Mouse (Mus musculus) hindbrain, embryonic 13.5 days (tissue): ENCODE measurements at regions not wholly inside any gene's neighbourhood (a gene's known extent, or its start where the extent isn't known, plus 50 kb on each side); places are given as distances from the start of the nearest gene placed in this dataset.
A peak's percentile ranks its signal among the peaks of the same experiment; 100 is the strongest.

Experiments
- ATAC-seq: fragments of 200-750 bp; cut with Nextera tagmentation; 2 replicates; pipeline ENCODE4 v1.8.0; 2017; ENCODE audit warnings: moderate TSS enrichment; ENCODE audit not compliant: low FRiP score
- H3K27ac ChIP-seq: fragments of 300-500 bp; sonication (generic); 2 replicates; pipeline ENCODE4 v1.5.1; 2015; ENCODE audit warnings: inconsistent platforms, mild to moderate bottlenecking, moderate library complexity
- H3K27me3 ChIP-seq: fragments of 300-500 bp; sonication (generic); 2 replicates; pipeline ENCODE4 v1.6.1; 2015; ENCODE audit warnings: mild to moderate bottlenecking, inconsistent platforms
- H3K36me3 ChIP-seq: fragments of 300-500 bp; sonication (generic); 2 replicates; pipeline ENCODE4 v1.6.1; 2015; ENCODE audit warnings: mild to moderate bottlenecking, inconsistent platforms
- H3K4me1 ChIP-seq: fragments of 300-500 bp; sonication (generic); replicated peaks from 2 replicates; pipeline ENCODE4 v1.6.1; 2015; ENCODE audit warnings: inconsistent platforms
- H3K4me2 ChIP-seq: fragments of 300-500 bp; sonication (generic); 2 replicates; pipeline ENCODE4 v1.6.1; 2015; ENCODE audit warnings: inconsistent platforms, mild to moderate bottlenecking, moderate library complexity
- H3K4me3 ChIP-seq: fragments of 300-500 bp; sonication (generic); 2 replicates; pipeline ENCODE4 v1.5.1; 2015; ENCODE audit warnings: mild to moderate bottlenecking, inconsistent platforms
- H3K9ac ChIP-seq: fragments of 300-500 bp; sonication (generic); 2 replicates; pipeline ENCODE4 v1.6.1; 2015; ENCODE audit warnings: mild to moderate bottlenecking, inconsistent platforms
- H3K9me3 ChIP-seq: fragments of 300-500 bp; sonication (generic); 2 replicates; pipeline ENCODE4 v1.6.1; 2016; ENCODE audit warnings: inconsistent platforms
- WGBS: fragments of 180-500 bp; shearing (Covaris S2); methylation state at CpG from one replicate; pipeline ENCODE4 v1.1.7; 2015; 5-methylcytosine and 5-hydroxymethylcytosine counted together

GRCm38 (mm10) chr9:69814432-69814831 is 53.7 kb upstream of the Foxb1 start:
- Histone ChIP-seq H3K9ac (no peak overlapping the region), H3K27ac (no peak overlapping the region), H3K4me2 (no peak overlapping the region), H3K36me3 (no peaks in the 10 kb centered on the region), H3K4me3 (no peak overlapping the region), H3K9me3 (no peaks in the 10 kb centered on the region), H3K4me1 (no peaks in the 10 kb centered on the region), H3K27me3 (no peaks in the 10 kb centered on the region)
- WGBS: 71% methylated on average over 3 of the region's 3 CpGs
- ATAC-seq: no peak

GRCm38 (mm10) chr9:69823179-69823966 is 62.6 kb upstream of the Foxb1 start:
- 69% methylated on average over 9 of the region's 9 CpGs for WGBS
- H3K4me3 ChIP-seq: no peak overlapping the region
- H3K27ac ChIP-seq: no peak overlapping the region
- no peak for ATAC-seq
- no peak overlapping the region for H3K4me2 ChIP-seq
- no peaks in the 10 kb centered on the region for H3K36me3 ChIP-seq
- H3K9me3 ChIP-seq: no peaks in the 10 kb centered on the region
- no peak overlapping the region for H3K9ac ChIP-seq
- 0 out of 2 replicates have a peak, but pooled peaks cover 5% of the 10 kb centered on the region for H3K27me3 ChIP-seq
- H3K4me1 ChIP-seq: 0 out of 2 replicates have a peak, but pooled peaks cover 5% of the 10 kb centered on the region

- H3K4me2 ChIP-seq: no peak overlapping the region
- H3K4me3 ChIP-seq: no peak overlapping the region
- 51% methylated on average over 6 of the region's 6 CpGs for WGBS
- ATAC-seq: no peak
- no peak overlapping the region for H3K9ac ChIP-seq
- H3K36me3 ChIP-seq: no peaks in the 10 kb centered on the region
- H3K27me3 ChIP-seq: 0 out of 2 replicates have a peak, but pooled peaks cover 3% of the 10 kb centered on the region
- H3K9me3 ChIP-seq: no peaks in the 10 kb centered on the region
- no peak overlapping the region for H3K27ac ChIP-seq
- peaks cover 9% of the 10 kb centered on the region; the same call in 1 of the 2 replicates for H3K4me1 ChIP-seq
Measured at GRCm38 (mm10) chr9:69828428-69828827, 67.7 kb upstream of the Foxb1 start.

- H3K4me2 ChIP-seq: no peak overlapping the region
- ATAC-seq: no peak
Measured at GRCm38 (mm10) chr9:69835396-69835795, 74.7 kb upstream of the Foxb1 start.

GRCm38 (mm10) chr9:69839198-69839597 is 78.5 kb upstream of the Foxb1 start:
- H3K4me1 ChIP-seq: peaks cover 3% of the 10 kb centered on the region; the same call in 1 of the 2 replicates
- H3K4me2 ChIP-seq: no peak overlapping the region
- no peaks in the 10 kb centered on the region for H3K9me3 ChIP-seq
- H3K27me3 ChIP-seq: peaks cover 36% of the 10 kb centered on the region
- no peak for ATAC-seq
- no peak overlapping the region for H3K4me3 ChIP-seq
- WGBS: 90% methylated on average over 2 of the region's 2 CpGs
- no peak overlapping the region for H3K9ac ChIP-seq
- H3K27ac ChIP-seq: no peak overlapping the region
- H3K36me3 ChIP-seq: no peaks in the 10 kb centered on the region

More at GRCm38 (mm10) chr9:69835396-69835795, 74.7 kb upstream of the Foxb1 start:
- Histone ChIP-seq H3K27me3 (peaks cover 29% of the 10 kb centered on the region), H3K4me1 (no peaks in the 10 kb centered on the region), H3K36me3 (no peaks in the 10 kb centered on the region), H3K27ac (no peak overlapping the region), H3K4me3 (no peak overlapping the region), H3K9ac (no peak overlapping the region), H3K9me3 (no peaks in the 10 kb centered on the region)
- 87% methylated on average over 4 of the region's 4 CpGs for WGBS

- peaks cover 17% of the 10 kb centered on the region for H3K27me3 ChIP-seq
- no peak overlapping the region for H3K9ac ChIP-seq
- H3K9me3 ChIP-seq: 0 out of 2 replicates have a peak, but pooled peaks cover 9% of the 10 kb centered on the region
- peak; percentile 80 for ATAC-seq
- H3K4me2 ChIP-seq: no peak overlapping the region
- H3K4me1 ChIP-seq: peaks cover 9% of the 10 kb centered on the region
- H3K36me3 ChIP-seq: no peaks in the 10 kb centered on the region
- H3K4me3 ChIP-seq: no peak overlapping the region
- H3K27ac ChIP-seq: no peak overlapping the region
- 32% methylated on average over 6 of the region's 6 CpGs for WGBS
Measured at GRCm38 (mm10) chr9:69844712-69845111, 84.0 kb upstream of the Foxb1 start.

GRCm38 (mm10) chr9:69845210-69845609 is 84.5 kb upstream of the Foxb1 start:
- no peak for ATAC-seq

GRCm38 (mm10) chr9:69856621-69857020 is 95.9 kb upstream of the Foxb1 start:
- Histone ChIP-seq H3K4me1 (peaks cover 9% of the 10 kb centered on the region), H3K4me3 (no peak overlapping the region), H3K36me3 (no peaks in the 10 kb centered on the region), H3K9me3 (no peaks in the 10 kb centered on the region), H3K27ac (no peak overlapping the region), H3K4me2 (no peak overlapping the region), H3K9ac (no peak overlapping the region), H3K27me3 (0 out of 2 replicates have a peak, but pooled peaks cover 2% of the 10 kb centered on the region)
- WGBS: 89% methylated on average over 7 of the region's 7 CpGs
- ATAC-seq: no peak

More at GRCm38 (mm10) chr9:69845210-69845609, 84.5 kb upstream of the Foxb1 start:
- H3K4me2 ChIP-seq: no peak overlapping the region
- H3K27me3 ChIP-seq: peaks cover 12% of the 10 kb centered on the region
- WGBS: 55% methylated on average over 9 of the region's 9 CpGs
- H3K4me1 ChIP-seq: peaks cover 9% of the 10 kb centered on the region
- no peak overlapping the region for H3K9ac ChIP-seq
- H3K4me3 ChIP-seq: no peak overlapping the region
- no peaks in the 10 kb centered on the region for H3K36me3 ChIP-seq
- no peak overlapping the region for H3K27ac ChIP-seq
- 0 out of 2 replicates have a peak, but pooled peaks cover 9% of the 10 kb centered on the region for H3K9me3 ChIP-seq

- Histone ChIP-seq H3K4me2 (no peak overlapping the region), H3K9me3 (no peaks in the 10 kb centered on the region), H3K27ac (no peak overlapping the region), H3K36me3 (no peaks in the 10 kb centered on the region), H3K9ac (no peak overlapping the region), H3K4me3 (no peak overlapping the region), H3K27me3 (peaks cover 5% of the 10 kb centered on the region; the same call in 1 of the 2 replicates), H3K4me1 (peaks cover 9% of the 10 kb centered on the region)
- ATAC-seq: no peak
- 60% methylated on average over 3 of the region's 3 CpGs for WGBS
Measured at GRCm38 (mm10) chr9:69858619-69859018, 97.9 kb upstream of the Foxb1 start.

- H3K9me3 ChIP-seq: no peaks in the 10 kb centered on the region
- no peak overlapping the region for H3K4me3 ChIP-seq
- no peaks in the 10 kb centered on the region for H3K36me3 ChIP-seq
- no peak overlapping the region for H3K4me2 ChIP-seq
- H3K27me3 ChIP-seq: peaks cover 14% of the 10 kb centered on the region; the same call in 1 of the 2 replicates
- H3K27ac ChIP-seq: no peak overlapping the region
- H3K9ac ChIP-seq: no peak overlapping the region
- WGBS: 87% methylated on average over 4 of the region's 4 CpGs
- no peaks in the 10 kb centered on the region for H3K4me1 ChIP-seq
- ATAC-seq: no peak
Measured at GRCm38 (mm10) chr9:69870182-69870581, 109.4 kb upstream of the Foxb1 start.

- Histone ChIP-seq H3K27ac (no peak overlapping the region), H3K4me2 (no peak overlapping the region), H3K36me3 (no peaks in the 10 kb centered on the region), H3K9me3 (no peaks in the 10 kb centered on the region), H3K9ac (no peak overlapping the region), H3K4me1 (peaks cover 8% of the 10 kb centered on the region; the same call in 1 of the 2 replicates), H3K4me3 (no peak overlapping the region), H3K27me3 (peaks cover 44% of the 10 kb centered on the region)
- ATAC-seq: no peak
- WGBS: 82% methylated on average over 5 of the region's 5 CpGs
Measured at GRCm38 (mm10) chr9:69886351-69886750, 102.9 kb upstream of the Bnip2 start.

GRCm38 (mm10) chr9:69898016-69898415 is 91.2 kb upstream of the Bnip2 start:
- 65% methylated on average over 10 of the region's 10 CpGs for WGBS
- H3K9ac ChIP-seq: no peak overlapping the region
- H3K27me3 ChIP-seq: peaks cover 26% of the 10 kb centered on the region
- H3K9me3 ChIP-seq: no peaks in the 10 kb centered on the region
- no peak overlapping the region for H3K27ac ChIP-seq
- no peak overlapping the region for H3K4me3 ChIP-seq
- H3K36me3 ChIP-seq: no peaks in the 10 kb centered on the region
- no peak overlapping the region for H3K4me2 ChIP-seq
- H3K4me1 ChIP-seq: peaks cover 20% of the 10 kb centered on the region
- ATAC-seq: no peak

GRCm38 (mm10) chr9:69899371-69899770 is 89.9 kb upstream of the Bnip2 start:
- Histone ChIP-seq H3K9ac (0 out of 2 replicates have a peak overlapping the region, but pooled peaks have one; percentile 5), H3K4me3 (peak overlapping the region; percentile 9; the same call in 1 of the 2 replicates), H3K4me1 (peaks cover 20% of the 10 kb centered on the region), H3K27me3 (peaks cover 23% of the 10 kb centered on the region), H3K27ac (no peak overlapping the region), H3K9me3 (no peaks in the 10 kb centered on the region), H3K36me3 (no peaks in the 10 kb centered on the region), H3K4me2 (peak overlapping the region; percentile 41)
- 15% methylated on average over 11 of the region's 11 CpGs for WGBS
- no peak for ATAC-seq
